Mouse (Mus musculus) liver, embryonic 12.5 days (tissue): ENCODE results near the gene Ddx21. TPM values are rescaled to one million over a fixed set of nuclear protein-coding genes. Genes with fewer than 3 reads are reported as not detected.

Experiments
- ATAC-seq: fragments of 200-750 bp; cut with Nextera tagmentation; 2 replicates; pipeline ENCODE4 v1.8.0; 2017; ENCODE audit warnings: moderate number of reproducible peaks, mild to moderate bottlenecking, moderate library complexity
- H3K27ac ChIP-seq: fragments of 300-500 bp; sonication (generic); 2 replicates; pipeline ENCODE4 v1.5.1; 2016; ENCODE audit warnings: mild to moderate bottlenecking
- H3K27me3 ChIP-seq: fragments of 300-500 bp; sonication (generic); replicated peaks from 2 replicates; pipeline ENCODE4 v1.6.1; 2016; ENCODE audit warnings: mild to moderate bottlenecking, moderate library complexity
- H3K36me3 ChIP-seq: fragments of 300-500 bp; sonication (generic); 2 replicates; pipeline ENCODE4 v1.6.1; 2016; ENCODE audit warnings: mild to moderate bottlenecking, moderate library complexity
- H3K4me1 ChIP-seq: fragments of 300-500 bp; sonication (generic); 2 replicates; pipeline ENCODE4 v1.6.1; 2016
- H3K4me2 ChIP-seq: fragments of 300-500 bp; sonication (generic); 2 replicates; pipeline ENCODE4 v1.6.1; 2016; ENCODE audit warnings: mild to moderate bottlenecking, moderate library complexity
- H3K4me3 ChIP-seq: fragments of 300-500 bp; sonication (generic); 2 replicates; pipeline ENCODE4 v1.5.1; 2016; ENCODE audit warnings: mild to moderate bottlenecking, moderate library complexity
- H3K9ac ChIP-seq: fragments of 300-500 bp; sonication (generic); 2 replicates; pipeline ENCODE4 v1.6.1; 2016; ENCODE audit warnings: mild to moderate bottlenecking, moderate library complexity
- H3K9me3 ChIP-seq: fragments of 300-500 bp; sonication (generic); replicated peaks from 2 replicates; pipeline ENCODE4 v1.6.1; 2016; ENCODE audit warnings: mild to moderate bottlenecking, moderate library complexity
- WGBS: fragments of 180-500 bp; shearing (Covaris S2); methylation state at CpG from one replicate; pipeline ENCODE4 v1.1.7; 2016; ENCODE audit not compliant: insufficient replicate concordance; 5-methylcytosine and 5-hydroxymethylcytosine counted together
- polyA plus RNA-seq: library from polyadenylated mRNA; unstranded; fragments of >200 nt; fragmentation: Nextera tagmentation; extraction: Ambion mirVana; gene quantifications from 2 replicates; pipeline ENCODE4 v1.2.1, GENCODE M21; 2016

Ddx21 gene
- polyA plus RNA-seq, 1 experiment from 2014 or later: 40.6 TPM

DNA sequence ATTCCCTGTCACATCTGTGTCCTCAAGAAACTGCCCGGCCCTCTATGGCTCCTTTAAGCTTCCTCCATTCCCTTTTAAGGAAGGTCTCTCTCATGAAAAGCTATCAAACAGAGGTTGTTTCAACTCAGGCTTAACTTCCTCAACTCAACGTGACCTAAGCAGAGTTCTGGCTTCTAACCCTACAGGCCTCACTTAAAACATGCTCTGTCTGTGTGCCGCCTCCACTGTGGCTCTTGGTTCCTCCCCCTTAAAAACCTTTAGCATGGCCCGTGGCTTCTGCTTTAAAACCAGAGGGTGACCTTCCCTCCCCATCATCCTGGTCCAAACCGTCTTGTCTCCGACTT lies 45.6 kb downstream of the Ddx21 start:
- no peak for ATAC-seq
- H3K4me2 ChIP-seq: no peak overlapping the region
- H3K9me3 ChIP-seq: no peaks in the 10 kb centered on the region
- peaks cover 27% of the 10 kb centered on the region for H3K36me3 ChIP-seq
- H3K9ac ChIP-seq: no peak overlapping the region
- WGBS: 63% methylated on average over 6 of the region's 6 CpGs
- no peaks in the 10 kb centered on the region for H3K27me3 ChIP-seq
- no peak overlapping the region for H3K27ac ChIP-seq
- no peak overlapping the region for H3K4me3 ChIP-seq
- peaks cover 19% of the 10 kb centered on the region for H3K4me1 ChIP-seq

GRCm38 (mm10) chr10:62555705-62556557 lies 46.1 kb downstream of the Ddx21 start:
- no peak overlapping the region for H3K27ac ChIP-seq
- no peaks in the 10 kb centered on the region for H3K9me3 ChIP-seq
- ATAC-seq: no peak
- no peak overlapping the region for H3K4me2 ChIP-seq
- H3K4me1 ChIP-seq: peaks cover 19% of the 10 kb centered on the region
- H3K27me3 ChIP-seq: no peaks in the 10 kb centered on the region
- no peak overlapping the region for H3K9ac ChIP-seq
- H3K4me3 ChIP-seq: no peak overlapping the region
- 56% methylated on average over 11 of the region's 11 CpGs for WGBS
- peaks cover 24% of the 10 kb centered on the region for H3K36me3 ChIP-seq

DNA sequence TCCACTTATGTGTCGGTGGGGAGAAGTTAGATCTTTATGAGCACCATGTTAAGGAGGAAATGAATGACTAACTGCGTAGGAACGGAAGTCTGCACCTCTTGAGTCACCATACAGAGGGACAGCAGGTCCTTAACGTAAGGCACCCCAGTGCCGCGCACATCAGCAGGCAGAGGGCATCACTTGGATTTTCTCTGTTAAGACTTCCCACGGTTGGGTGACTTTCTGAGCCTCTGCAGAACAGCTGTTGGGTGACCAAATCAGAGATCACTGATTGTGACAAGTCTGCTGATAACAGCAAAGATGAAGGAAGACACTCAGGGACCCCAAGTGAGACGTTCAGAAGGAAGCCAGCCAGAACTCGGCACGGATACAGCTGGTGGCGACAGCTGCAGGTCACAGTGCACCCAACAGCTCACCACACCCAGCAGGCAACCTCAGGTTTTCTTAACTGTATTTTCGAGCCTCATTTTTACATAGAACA lies 48.4 kb downstream of the Ddx21 start:
- no peak for ATAC-seq
- peaks cover 28% of the 10 kb centered on the region for H3K4me1 ChIP-seq
- 0 out of 2 replicates have a peak, but pooled peaks cover 6% of the 10 kb centered on the region for H3K27me3 ChIP-seq

GRCm38 (mm10) chr10:62550787-62551300 lies 51.2 kb downstream of the Ddx21 start:
- no peak overlapping the region for H3K9ac ChIP-seq
- no peak overlapping the region for H3K4me3 ChIP-seq
- 0 out of 2 replicates have a peak, but pooled peaks cover 11% of the 10 kb centered on the region for H3K27me3 ChIP-seq
- WGBS: 72% methylated on average over 7 of the region's 7 CpGs
- peaks cover 24% of the 10 kb centered on the region for H3K4me1 ChIP-seq
- H3K9me3 ChIP-seq: no peaks in the 10 kb centered on the region
- no peak overlapping the region for H3K4me2 ChIP-seq
- no peak overlapping the region for H3K27ac ChIP-seq
- ATAC-seq: no peak
- no peaks in the 10 kb centered on the region for H3K36me3 ChIP-seq

More for the DNA sequence above, 48.4 kb downstream of the Ddx21 start:
- Histone ChIP-seq H3K9ac (no peak overlapping the region), H3K27ac (no peak overlapping the region), H3K4me2 (no peak overlapping the region), H3K9me3 (no peaks in the 10 kb centered on the region), H3K4me3 (no peak overlapping the region), H3K36me3 (peaks cover 8% of the 10 kb centered on the region)
- 44% methylated on average over 12 of the region's 12 CpGs for WGBS

GRCm38 (mm10) chr10:62549523-62550166 lies 52.4 kb downstream of the Ddx21 start:
- H3K9me3 ChIP-seq: no peaks in the 10 kb centered on the region
- no peak overlapping the region for H3K27ac ChIP-seq
- peaks cover 22% of the 10 kb centered on the region for H3K4me1 ChIP-seq
- no peak overlapping the region for H3K4me3 ChIP-seq
- H3K27me3 ChIP-seq: 0 out of 2 replicates have a peak, but pooled peaks cover 11% of the 10 kb centered on the region
- WGBS: 20% methylated on average over 15 of the region's 16 CpGs
- H3K9ac ChIP-seq: no peak overlapping the region
- ATAC-seq: peak; percentile 70
- no peaks in the 10 kb centered on the region for H3K36me3 ChIP-seq
- H3K4me2 ChIP-seq: peak overlapping the region; percentile 39

DNA sequence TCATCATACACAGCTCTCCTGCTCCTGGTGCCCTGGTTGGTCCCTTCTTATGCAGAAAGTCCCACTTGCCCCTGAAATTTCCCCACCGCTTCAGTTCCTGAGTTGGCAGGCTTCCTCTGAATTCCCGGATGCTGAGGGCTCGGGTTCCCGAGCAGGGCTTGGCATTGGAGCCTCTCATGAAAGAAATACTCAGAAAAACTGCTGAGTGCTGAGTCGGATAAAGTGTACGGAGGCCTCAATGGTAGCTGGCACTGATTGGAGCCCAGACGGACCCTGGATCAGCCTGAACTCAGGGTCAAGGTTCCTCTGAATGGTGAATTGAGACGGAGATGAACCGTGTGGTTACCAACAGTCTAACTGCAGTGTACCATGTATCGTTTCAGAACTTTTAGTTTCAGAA lies 55.6 kb downstream of the Ddx21 start:
- Histone ChIP-seq H3K4me1 (peaks cover 31% of the 10 kb centered on the region), H3K36me3 (no peaks in the 10 kb centered on the region), H3K9me3 (no peaks in the 10 kb centered on the region), H3K27me3 (0 out of 2 replicates have a peak, but pooled peaks cover 11% of the 10 kb centered on the region), H3K4me2 (no peak overlapping the region), H3K27ac (no peak overlapping the region), H3K9ac (no peak overlapping the region), H3K4me3 (no peak overlapping the region)
- WGBS: 72% methylated on average over 10 of the region's 10 CpGs
- no peak for ATAC-seq

- no peak overlapping the region for H3K4me3 ChIP-seq
- no peak overlapping the region for H3K27ac ChIP-seq
- no peak overlapping the region for H3K9ac ChIP-seq
- no peak for ATAC-seq
- H3K4me2 ChIP-seq: no peak overlapping the region
- no peaks in the 10 kb centered on the region for H3K36me3 ChIP-seq
- H3K9me3 ChIP-seq: no peaks in the 10 kb centered on the region
- peaks cover 37% of the 10 kb centered on the region for H3K4me1 ChIP-seq
- H3K27me3 ChIP-seq: 0 out of 2 replicates have a peak, but pooled peaks cover 11% of the 10 kb centered on the region
These were observed 56.3 kb downstream of the Ddx21 start for GRCm38 (mm10) chr10:62545759-62546158.

DNA sequence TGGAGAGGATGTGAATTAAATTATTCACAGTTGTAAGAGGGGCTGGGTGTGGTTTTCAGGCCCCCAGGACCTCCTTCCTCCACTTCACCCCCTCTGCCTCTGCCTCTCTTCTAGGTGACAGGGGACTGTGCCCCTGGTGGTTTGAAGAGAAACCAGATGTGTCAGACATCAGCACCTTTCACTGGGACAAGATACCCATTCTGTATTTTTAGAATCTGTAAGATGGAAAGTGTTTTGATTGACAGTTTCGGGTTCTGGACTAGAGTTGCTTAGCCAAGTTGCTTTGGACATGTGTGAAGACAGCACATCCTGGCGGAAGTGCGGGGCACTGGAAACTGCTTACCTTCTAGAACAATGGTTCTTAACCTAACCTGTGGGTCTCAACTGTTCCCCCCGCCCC lies 57.8 kb downstream of the Ddx21 start:
- no peak overlapping the region for H3K9ac ChIP-seq
- H3K27ac ChIP-seq: peak overlapping the region; percentile 52; the same call in 1 of the 2 replicates
- 0 out of 2 replicates have a peak, but pooled peaks cover 4% of the 10 kb centered on the region for H3K27me3 ChIP-seq
- ATAC-seq: no peak
- no peak overlapping the region for H3K4me3 ChIP-seq
- WGBS: 77% methylated on average over 4 of the region's 4 CpGs
- H3K4me2 ChIP-seq: no peak overlapping the region
- no peaks in the 10 kb centered on the region for H3K9me3 ChIP-seq
- peaks cover 38% of the 10 kb centered on the region for H3K4me1 ChIP-seq
- H3K36me3 ChIP-seq: no peaks in the 10 kb centered on the region

GRCm38 (mm10) chr10:62543399-62543808 lies 58.7 kb downstream of the Ddx21 start:
- WGBS: 24% methylated on average over 12 of the region's 12 CpGs
- H3K4me2 ChIP-seq: peak overlapping the region; percentile 33
- peak; percentile 44 for ATAC-seq

GRCm38 (mm10) chr10:62542928-62543327 lies 59.2 kb downstream of the Ddx21 start:
- H3K27ac ChIP-seq: peak overlapping the region; percentile 52; the same call in 1 of the 2 replicates

More at GRCm38 (mm10) chr10:62543399-62543808, 58.7 kb downstream of the Ddx21 start:
- Histone ChIP-seq H3K27ac (peak overlapping the region; percentile 52), H3K27me3 (0 out of 2 replicates have a peak, but pooled peaks cover 4% of the 10 kb centered on the region), H3K4me1 (peaks cover 38% of the 10 kb centered on the region), H3K36me3 (no peaks in the 10 kb centered on the region), H3K9ac (no peak overlapping the region), H3K4me3 (no peak overlapping the region), H3K9me3 (no peaks in the 10 kb centered on the region)

GRCm38 (mm10) chr10:62542507-62542906 lies 59.6 kb downstream of the Ddx21 start:
- Histone ChIP-seq H3K4me1 (peaks cover 38% of the 10 kb centered on the region), H3K9ac (no peak overlapping the region), H3K9me3 (no peaks in the 10 kb centered on the region), H3K27ac (no peak overlapping the region), H3K4me2 (no peak overlapping the region), H3K4me3 (no peak overlapping the region), H3K36me3 (no peaks in the 10 kb centered on the region), H3K27me3 (0 out of 2 replicates have a peak, but pooled peaks cover 4% of the 10 kb centered on the region)
- ATAC-seq: no peak
- 82% methylated on average over 12 of the region's 12 CpGs for WGBS

More at GRCm38 (mm10) chr10:62542928-62543327, 59.2 kb downstream of the Ddx21 start:
- Histone ChIP-seq H3K4me3 (no peak overlapping the region), H3K9ac (no peak overlapping the region), H3K36me3 (no peaks in the 10 kb centered on the region), H3K4me1 (peaks cover 38% of the 10 kb centered on the region), H3K9me3 (no peaks in the 10 kb centered on the region), H3K27me3 (0 out of 2 replicates have a peak, but pooled peaks cover 4% of the 10 kb centered on the region), H3K4me2 (peak overlapping the region; percentile 33)
- ATAC-seq: no peak
- WGBS: 65% methylated on average over 8 of the region's 8 CpGs
